Mouse (Mus musculus) liver, adult 10 weeks (tissue): Measurements from ENCODE around the gene Bcl2l15. TPM values are rescaled to one million over a fixed set of nuclear protein-coding genes. Genes with fewer than 3 reads are reported as not detected.

Source experiments
- polyA plus RNA-seq: library from polyadenylated mRNA; stranded (reverse); fragments of 350-450 nt; fragmentation: Illumina TruSeq; extraction: RNeasy Lipid Tissue Mini Kit (QIAGEN cat#74804); gene quantifications from one replicate; pipeline ENCODE4 v1.2.3, GENCODE M21; 2014; ENCODE audit warnings: low read depth, low replicate concordance

Bcl2l15 gene
- not detected for polyA plus RNA-seq

DNA sequence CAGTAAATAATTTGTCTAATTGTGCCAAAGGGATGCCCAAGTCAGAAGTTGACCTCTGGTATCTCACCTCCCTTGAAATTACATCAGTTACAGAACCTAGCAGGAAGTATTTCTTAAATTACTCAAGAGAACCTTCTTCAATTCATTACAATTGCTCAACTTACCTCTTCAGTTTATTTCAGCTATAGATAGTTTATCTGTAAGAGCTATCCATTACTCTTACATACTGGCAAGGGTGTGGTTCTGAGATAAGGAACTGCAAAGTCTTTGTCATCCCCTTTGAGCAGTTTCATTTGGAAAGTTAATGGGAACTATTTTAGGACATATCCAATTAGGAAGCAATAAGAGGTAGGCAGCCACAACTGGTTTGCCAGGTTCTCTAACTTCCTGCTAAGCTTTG lies at the start of gene Bcl2l15:
TSS of gene Bcl2l15 (plus strand) at position 176 of the 400 bp plus-strand sequence.

DNA sequence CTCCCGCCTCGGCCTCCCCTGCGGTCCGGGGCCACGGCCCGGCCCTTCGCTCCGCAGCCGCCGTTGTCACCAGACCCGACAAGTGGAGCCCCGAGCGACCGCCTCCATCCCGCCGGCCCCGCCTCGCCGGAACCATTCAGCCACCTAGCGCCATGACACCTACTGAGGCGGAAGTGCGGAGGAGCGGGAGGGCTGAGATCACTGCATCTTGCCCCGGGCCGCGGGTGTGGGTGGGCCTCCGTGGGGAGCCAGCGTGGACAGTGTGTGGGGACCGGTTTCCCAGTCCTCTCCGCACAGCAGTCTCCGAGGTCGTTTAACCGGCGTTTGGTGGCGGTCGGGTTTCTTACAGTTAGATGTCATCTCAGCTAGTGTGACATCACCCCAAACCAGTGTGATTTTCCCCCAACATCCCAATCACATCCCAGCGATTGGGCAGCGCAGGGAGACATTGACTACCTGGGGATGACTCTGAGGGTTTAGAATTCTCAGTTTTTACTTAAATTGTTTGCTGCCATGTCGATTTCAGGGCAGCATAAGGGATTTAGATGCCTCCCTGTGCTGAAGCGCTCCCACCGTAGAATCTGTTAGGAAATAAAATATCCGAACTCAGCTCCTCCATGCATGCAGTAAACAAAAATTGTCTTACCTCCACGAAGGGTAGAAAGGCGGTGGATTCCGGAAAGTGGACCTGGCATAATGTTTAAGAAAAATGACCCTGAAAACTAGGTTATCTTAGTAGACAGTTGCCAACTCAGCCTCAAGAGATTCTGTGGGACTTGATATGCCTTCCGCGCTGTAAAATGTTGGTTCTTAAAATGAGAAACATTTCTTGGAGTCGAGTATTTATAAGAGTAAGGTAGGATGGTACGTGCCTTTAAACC lies 40.9 kb upstream of the Bcl2l15 start, which contains the start of gene Hipk1:
TSS of gene Hipk1 (minus strand) at position 334 of the 881 bp plus-strand sequence.

DNA sequence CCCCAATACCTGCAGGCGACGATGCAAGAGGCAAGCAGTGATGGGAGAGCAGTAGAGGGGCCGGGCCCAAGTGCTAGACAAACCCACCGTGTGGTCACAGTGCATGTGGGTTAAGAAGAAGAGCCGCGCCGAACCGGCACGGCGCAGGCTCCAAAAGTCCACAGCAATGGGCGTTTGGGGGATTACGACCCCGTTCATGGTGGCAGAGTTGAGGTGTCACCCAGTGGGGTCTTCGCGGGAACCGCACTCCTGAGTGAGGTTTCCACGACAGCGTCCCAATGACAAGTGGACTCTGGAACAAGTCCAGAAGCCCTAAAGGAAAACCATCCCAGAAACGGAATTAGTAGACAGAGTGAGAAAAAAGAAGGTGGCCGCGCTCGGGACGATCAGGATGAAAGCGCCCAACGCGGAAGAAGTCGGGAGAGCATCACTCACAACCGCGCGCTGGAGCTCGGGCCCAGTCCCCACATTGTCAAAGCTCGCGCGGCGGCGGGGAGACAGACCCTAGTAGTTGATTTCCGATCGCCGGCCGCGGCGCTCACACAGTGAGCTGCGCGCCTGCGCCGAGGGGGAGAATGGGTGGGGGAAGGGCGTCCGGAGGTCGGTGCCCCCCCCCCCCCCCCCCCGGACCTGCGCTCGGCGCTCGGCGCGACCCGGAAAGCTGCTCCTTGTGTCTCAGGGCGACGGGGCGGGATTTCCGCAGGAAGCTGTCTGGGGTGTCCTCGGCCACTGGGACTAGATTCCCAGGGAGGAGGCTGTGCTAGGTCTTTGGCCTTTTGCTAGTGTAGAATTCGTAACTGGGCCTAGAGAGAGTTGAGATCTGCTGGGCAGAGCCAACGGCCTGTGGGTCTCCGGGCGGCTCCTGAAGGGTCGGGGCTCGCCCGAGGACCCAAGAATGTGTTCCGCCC lies 23.3 kb upstream of the Bcl2l15 start, which contains the start of the genes Dclre1b, Ap4b1 and Gm43064:
TSS of gene Dclre1b (minus strand) at position 554 of the 908 bp plus-strand sequence.
TSS of gene Ap4b1 (plus strand) at position 630 of the 908 bp plus-strand sequence.
TSS of gene Gm43064 (plus strand) at position 683 of the 908 bp plus-strand sequence.

DNA sequence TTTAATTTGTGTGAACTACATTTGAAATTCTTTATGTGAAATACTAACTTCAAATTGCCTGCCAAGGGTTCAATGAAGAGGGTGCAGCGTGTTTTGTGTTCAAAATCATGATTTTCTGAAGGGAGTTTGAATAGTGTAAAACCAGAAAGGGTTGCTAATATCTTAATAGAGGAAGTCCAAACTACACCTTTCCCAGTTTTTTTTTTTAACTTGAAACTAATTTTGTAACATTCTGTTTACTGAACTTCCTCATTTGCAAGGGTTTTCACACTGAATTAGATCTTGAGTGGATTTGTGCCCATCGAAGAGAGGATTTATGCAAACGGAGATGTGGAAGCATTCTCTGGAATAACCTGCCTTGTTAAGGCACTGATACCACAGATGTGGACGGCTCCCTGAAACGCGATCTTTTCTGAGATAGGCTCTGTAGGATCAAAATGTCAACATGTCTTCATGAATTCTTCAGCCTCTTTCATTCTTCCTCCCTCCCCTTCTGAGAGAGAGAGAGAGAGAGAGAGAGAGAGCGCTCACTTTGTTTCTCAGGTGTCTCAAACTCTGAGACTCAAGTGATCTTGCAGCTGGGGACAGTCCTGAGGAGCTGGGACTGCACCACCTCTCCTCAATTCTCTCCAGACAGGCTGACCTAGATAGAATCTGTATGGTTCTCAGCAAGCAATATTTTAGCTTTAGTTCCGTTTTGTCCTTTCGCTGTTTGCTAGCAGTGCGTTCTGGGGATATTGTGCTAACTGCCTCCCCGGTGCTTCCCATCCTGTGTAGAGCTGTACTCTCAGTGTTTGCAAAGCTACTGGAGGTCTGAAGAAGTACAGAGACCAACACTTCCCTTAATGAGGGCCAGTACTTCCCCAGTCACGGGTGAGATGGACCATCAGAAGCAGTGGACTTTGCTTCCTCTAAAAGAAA lies 26.7 kb downstream of the Bcl2l15 start, which contains the start of gene Ptpn22:
TSS of gene Ptpn22 (plus strand) at position 915 of the 921 bp plus-strand sequence.

Other genes starting within 250 kb of the Bcl2l15 start
- not detected for gene Atg4a-ps, start 186.5 kb upstream of the Bcl2l15 start, polyA plus RNA-seq
- gene Olfml3, start 94.6 kb upstream of the Bcl2l15 start, polyA plus RNA-seq, result 1.2 TPM
- gene Gm10964, start 93.2 kb upstream of the Bcl2l15 start, polyA plus RNA-seq, result not detected
- gene Hipk1, start 41.0 kb upstream of the Bcl2l15 start, polyA plus RNA-seq, result 26.9 TPM
- 2.3 TPM for gene Dclre1b, start 23.2 kb upstream of the Bcl2l15 start, polyA plus RNA-seq
- gene Ap4b1, start 23.1 kb upstream of the Bcl2l15 start, polyA plus RNA-seq, result 9.2 TPM
- not detected for gene Gm43064, start 23.0 kb upstream of the Bcl2l15 start, polyA plus RNA-seq
- 3.5 TPM for gene Ptpn22, start 27.2 kb downstream of the Bcl2l15 start, polyA plus RNA-seq
- gene Rsbn1, start 81.5 kb downstream of the Bcl2l15 start, polyA plus RNA-seq, result 9.4 TPM
- gene Phtf1, start 135.5 kb downstream of the Bcl2l15 start, polyA plus RNA-seq, result 6.6 TPM